ENCODE assay signal across 8 mouse cellular contexts in genomic region chr8:79398994-79399650, GRCm38 (mm10). TPM values are rescaled to one million over a fixed set of nuclear protein-coding genes. Genes with fewer than 3 reads are reported as not detected.
DNase-seq lines count a peak whose midpoint lies in the region; ATAC-seq lines count a peak whose summit lies in the region.

Smad1 (minus strand) TSS chr8:79399518.

- H3K4me2 ChIP-seq in hindbrain, embryonic 14.5 days (replicated peaks): peak within 1 kb of the TSS; percentile 56

- peak within 1 kb of the TSS; percentile 73 for H3K4me3 ChIP-seq in hindbrain, embryonic 14.5 days (replicated peaks; ENCODE audit: low read length)

- no peaks in the 10 kb centered on the region for H3K36me3 ChIP-seq in hindbrain, embryonic 14.5 days (replicated peaks; ENCODE audit: control insufficient read depth, insufficient read depth)

- ATAC-seq in hindbrain, embryonic 14.5 days (ENCODE audit: low FRiP score): peak; percentile 94

- H3K4me1 ChIP-seq in hindbrain, embryonic 14.5 days (replicated peaks; ENCODE audit: control insufficient read depth, insufficient read depth, low read length): peaks cover 25% of the 10 kb centered on the region

- H3K27ac ChIP-seq in hindbrain, embryonic 14.5 days: peak within 1 kb of the TSS; percentile 93

- DNase-seq in Muller cell, postnatal 12 days (ENCODE audit: inconsistent ontology term): peak; percentile 96
- peak; percentile 97 to 98 for DNase-seq in cerebellum, postnatal 10 days
- peak; percentile 96 to 97 for DNase-seq in frontal cortex, postnatal 36 days (ENCODE audit: low spot score in 2 of 2)
- DNase-seq in hindbrain, embryonic 14.5 days (ENCODE audit: low spot score): peak; percentile 95
- DNase-seq in layer of hippocampus, postnatal 36 days: peak; percentile 97
- DNase-seq in lung, postnatal 25 days (ENCODE audit: low spot score): peak; percentile 95
- DNase-seq in retina, adult 2 months (ENCODE audit: low read depth, low spot score): peak; percentile 76
- peak; percentile 86 for DNase-seq in thymus, postnatal 25 days

- no peaks in the 10 kb centered on the region for H3K27me3 ChIP-seq in hindbrain, embryonic 14.5 days (ENCODE audit: control insufficient read depth, insufficient read depth, low read length)

- H3K9me3 ChIP-seq in hindbrain, embryonic 14.5 days (ENCODE audit: control insufficient read depth, low read length): no peaks in the 10 kb centered on the region

- H3K9ac ChIP-seq in hindbrain, embryonic 14.5 days: peak within 1 kb of the TSS; percentile 99

- under 1% methylated on average over 65 of the region's 80 CpGs for WGBS in hindbrain, embryonic 14.5 days

RNA-seq across cellular contexts. Expression of gene Smad1, which starts in this region (rescaled TPM):
- polyA plus RNA-seq in hindbrain, embryonic 14.5 days (2014; fragmentation: Nextera tagmentation; extraction: Ambion mirVana): 75.5 and 84.3 TPM in 2 replicates
- total RNA-seq in layer of hippocampus, postnatal 36 days (2021): 10 to 100 TPM; 24.4 to 31.7 TPM

Comparison
In these comparisons a context has a peak if more than half of its experiments do, and no peak if none do; other contexts are left out.
1. Peak in every context shown above with its lines: DNase-seq, ATAC-seq, H3K4me3 ChIP-seq and H3K27ac ChIP-seq.